Mouse (Mus musculus) heart, postnatal 4 days (tissue): ENCODE measurements at regions not wholly inside any gene's neighbourhood (a gene's known extent, or its start where the extent isn't known, plus 50 kb on each side); places are given as distances from the start of the nearest gene placed in this dataset.

Source experiments
- DNase-seq: peaks from one replicate; pipeline ENCODE4 v3.0.0; 2021

- DNase-seq: no peak
Measured at GRCm38 (mm10) chr5:101596996-101597395, 67.8 kb downstream of the Nkx6-1 start.

GRCm38 (mm10) chr5:101591236-101591635, 73.6 kb downstream of the Nkx6-1 start:
- no peak for DNase-seq

- no peak for DNase-seq
Measured at GRCm38 (mm10) chr5:101590341-101591124, 74.3 kb downstream of the Nkx6-1 start.

GRCm38 (mm10) chr5:101572966-101573365, 91.8 kb downstream of the Nkx6-1 start:
- DNase-seq: no peak

GRCm38 (mm10) chr5:101565770-101566169, 99.0 kb downstream of the Nkx6-1 start:
- no peak for DNase-seq

- DNase-seq: no peak
Measured at GRCm38 (mm10) chr5:101560366-101560765, 104.4 kb downstream of the Nkx6-1 start.

GRCm38 (mm10) chr5:101558279-101558987, 106.4 kb downstream of the Nkx6-1 start:
- DNase-seq: peak; percentile 29

GRCm38 (mm10) chr5:101557156-101557555, 107.6 kb downstream of the Nkx6-1 start:
- no peak for DNase-seq

GRCm38 (mm10) chr5:101543326-101543725, 121.5 kb downstream of the Nkx6-1 start:
- DNase-seq: no peak

GRCm38 (mm10) chr5:101539818-101540217, 125.0 kb downstream of the Nkx6-1 start:
- no peak for DNase-seq

GRCm38 (mm10) chr5:101539254-101539549, 125.6 kb downstream of the Nkx6-1 start:
- no peak for DNase-seq

- DNase-seq: no peak
Measured at GRCm38 (mm10) chr5:101538410-101539253, 126.2 kb downstream of the Nkx6-1 start.

GRCm38 (mm10) chr5:101537518-101538380, 127.0 kb downstream of the Nkx6-1 start:
- DNase-seq: no peak

- DNase-seq: no peak
Measured at GRCm38 (mm10) chr5:101535451-101535850, 129.3 kb downstream of the Nkx6-1 start.

- DNase-seq: no peak
Measured at GRCm38 (mm10) chr5:101525346-101525745, 139.4 kb downstream of the Nkx6-1 start.

- DNase-seq: no peak
Measured at GRCm38 (mm10) chr5:101524670-101525069, 140.1 kb downstream of the Nkx6-1 start.

GRCm38 (mm10) chr5:101523902-101524301, 140.9 kb downstream of the Nkx6-1 start:
- DNase-seq: no peak

GRCm38 (mm10) chr5:101523490-101523889, 141.3 kb downstream of the Nkx6-1 start:
- DNase-seq: no peak

- DNase-seq: no peak
Measured at GRCm38 (mm10) chr5:101520935-101521655, 143.7 kb downstream of the Nkx6-1 start.

- no peak for DNase-seq
Measured at GRCm38 (mm10) chr5:101518791-101519547, 145.8 kb downstream of the Nkx6-1 start.

- DNase-seq: no peak
Measured at GRCm38 (mm10) chr5:101497698-101498048, 167.1 kb downstream of the Nkx6-1 start.
